ENCODE assay signal across 1 mouse cellular context in the genomic region with DNA sequence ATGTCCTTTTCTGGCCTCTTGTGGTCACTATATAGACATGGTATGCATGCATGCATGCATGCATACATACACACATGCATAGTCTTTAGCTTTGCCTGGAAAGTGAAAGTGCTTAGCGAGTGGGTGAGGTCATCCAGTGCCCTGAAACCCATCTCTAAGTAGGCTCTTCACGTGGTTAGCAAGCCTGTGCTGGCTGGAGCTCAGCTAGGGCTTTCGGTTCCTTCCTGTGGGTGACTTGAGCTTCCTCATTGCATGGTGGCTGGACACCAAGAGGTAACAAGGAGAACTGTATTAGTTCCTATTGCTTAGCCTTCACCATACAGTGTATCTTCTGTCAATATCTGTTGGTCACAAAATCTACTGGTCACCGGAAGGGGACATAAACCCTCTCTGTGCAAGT.
TF ChIP-seq lines count a peak whose summit lies in the region.

No protein-coding gene starts in this region.

TF ChIP-seq in CH12.LX, 34 proteins besides CTCF, POLR2A, EP300 and RAD21 (continued from another document):
- TF ChIP-seq UBTF (IDR thresholded peaks at IDR 0.05; ENCODE audit: low read depth, low read length) = no peak
- TF ChIP-seq USF1 (IDR thresholded peaks at IDR 0.05; ENCODE audit: low read depth, low read length) = peak; percentile 72
- peak; percentile 96 for TF ChIP-seq MAFK (IDR thresholded peaks at IDR 0.05; ENCODE audit: insufficient replicate concordance, low read length)
- peak; percentile 90 for TF ChIP-seq JUND (conservative IDR thresholded peaks at IDR 0.05; ENCODE audit: low read depth, low read length)
- no peak for TF ChIP-seq GABPA (IDR thresholded peaks at IDR 0.05; ENCODE audit: insufficient replicate concordance, low read depth, low read length)
- TF ChIP-seq CHD2 (IDR thresholded peaks at IDR 0.05; ENCODE audit: low read length) = peak; percentile 45; the same call in 1 of the 2 replicates
- TF ChIP-seq BHLHE40 (IDR thresholded peaks at IDR 0.05; ENCODE audit: low read depth, low read length) = peak; percentile 99
- peak; percentile 68; the same call in 1 of the 2 replicates for TF ChIP-seq MXI1 (IDR thresholded peaks at IDR 0.05; ENCODE audit: low read depth, low read length)
- no peak for TF ChIP-seq POLR2AphosphoS2 (IDR thresholded peaks at IDR 0.05; ENCODE audit: low read depth, low read length)
- TF ChIP-seq MEF2A (IDR thresholded peaks at IDR 0.05; ENCODE audit: borderline replicate concordance, low read depth, low read length) = peak; percentile 83
- peak; percentile 98 for TF ChIP-seq IRF4 (IDR thresholded peaks at IDR 0.05; ENCODE audit: low read depth, low read length)
